Mouse (Mus musculus): Measurements from ENCODE around the gene Epor. TPM values are rescaled to one million over a fixed set of nuclear protein-coding genes. Genes with fewer than 3 reads are reported as not detected.

Epor gene
- total and polyA plus RNA-seq, 3 experiments, result 1.1 to 2.5 (median 1.4) TPM

DNA sequence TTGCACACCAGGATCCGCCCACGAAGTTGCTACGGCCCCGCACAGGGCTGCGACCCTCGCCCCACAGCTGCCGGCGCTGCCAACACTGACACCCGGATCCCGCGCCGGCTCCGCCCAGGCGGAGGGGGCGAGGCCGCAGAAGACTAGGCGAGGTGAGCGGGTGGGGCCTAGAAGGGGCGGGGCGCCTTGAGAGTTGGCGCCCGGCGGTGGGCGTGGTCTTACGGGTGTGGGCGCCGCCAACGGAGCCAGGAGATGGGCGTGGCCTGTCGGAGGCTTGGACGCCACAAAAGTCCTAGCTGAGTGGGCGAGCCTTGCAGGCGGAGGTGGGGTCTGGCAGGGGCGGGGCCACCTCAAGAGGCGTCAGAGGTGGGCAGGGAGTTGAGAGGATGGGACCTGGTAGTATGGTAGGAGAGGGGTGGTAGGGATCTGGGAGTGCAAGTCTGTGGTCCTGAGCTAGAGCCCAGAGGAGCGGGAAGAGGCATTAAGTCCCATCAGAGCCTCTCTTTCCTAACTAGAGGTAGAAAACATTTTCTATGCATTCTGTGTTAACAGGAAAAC is 45.2 kb downstream of the Epor start, which contains the start of gene Rab3d:
Gene Rab3d (minus strand): TSS at position 158 of the 558 bp plus-strand sequence.
- H3K27ac ChIP-seq, result peak within 1 kb of the TSS; percentile 83
- H3K36me3 ChIP-seq (ENCODE audit: control insufficient read depth, insufficient read depth, low read length), result no peaks in the 10 kb centered on the region; the same call in 1 of the 2 replicates
- H3K4me3 ChIP-seq, result peak within 1 kb of the TSS; percentile 70
- peaks cover 4% of the 10 kb centered on the region for H3K4me1 ChIP-seq (ENCODE audit: control insufficient read depth, insufficient read depth, low read length)
- peak; percentile 95 to 97 for DNase-seq
- intact Hi-C loops (cut with DNase I), result no loop called here
- TF ChIP-seq EP300 (IDR thresholded peaks at IDR 0.05; ENCODE audit: insufficient read depth, low read depth, low read length) (no peak), CTCF (IDR thresholded peaks at IDR 0.05) (no peak), POLR2A (IDR thresholded peaks at IDR 0.05; ENCODE audit: insufficient read depth, low read depth, low read length) (peak; percentile 48; the same call in 1 of the 2 replicates)
- H3K79me2 ChIP-seq (replicated peaks; ENCODE audit: control insufficient read depth, insufficient read depth, low read length), result no peaks in the 10 kb centered on the region
- WGBS, result under 1% methylated on average over 36 of the region's 36 CpGs
- no peaks in the 10 kb centered on the region for H3K27me3 ChIP-seq (ENCODE audit: control insufficient read depth, insufficient read depth, low read length)
- peak within 1 kb of the TSS; percentile 83 for H3K9ac ChIP-seq (ENCODE audit: low read depth, low read length)

- Histone ChIP-seq H3K36me3 (ENCODE audit: control insufficient read depth, insufficient read depth, low read length) (no peaks in the 10 kb centered on the region), H3K9ac (ENCODE audit: low read depth, low read length) (peak overlapping the region; percentile 83), H3K4me1 (ENCODE audit: control insufficient read depth, insufficient read depth, low read length) (no peaks in the 10 kb centered on the region), H3K4me3 (peak overlapping the region; percentile 70), H3K79me2 (replicated peaks; ENCODE audit: control insufficient read depth, insufficient read depth, low read length) (no peaks in the 10 kb centered on the region), H3K27me3 (ENCODE audit: control insufficient read depth, insufficient read depth, low read length) (no peaks in the 10 kb centered on the region), H3K27ac (peak overlapping the region; percentile 83)
- peak in 1 of 2 experiments; percentile 66 for DNase-seq
- no peak for TF ChIP-seq POLR2A (IDR thresholded peaks at IDR 0.05; ENCODE audit: insufficient read depth, low read depth, low read length)
- intact Hi-C loops (cut with DNase I), result no loop called here
- 3% methylated on average over 35 of the region's 35 CpGs for WGBS
Observed at GRCm38 (mm10) chr9:21917493-21918034, 45.7 kb downstream of the Epor start.

- no peaks in the 10 kb centered on the region for H3K27me3 ChIP-seq (ENCODE audit: control insufficient read depth, insufficient read depth, low read length)
- no peaks in the 10 kb centered on the region for H3K4me1 ChIP-seq (ENCODE audit: control insufficient read depth, insufficient read depth, low read length)
- intact Hi-C loops (cut with DNase I), result no loop called here
- DNase-seq, result no peak
- peak overlapping the region; percentile 70 for H3K4me3 ChIP-seq
- no peaks in the 10 kb centered on the region for H3K79me2 ChIP-seq (replicated peaks; ENCODE audit: control insufficient read depth, insufficient read depth, low read length)
- H3K36me3 ChIP-seq (ENCODE audit: control insufficient read depth, insufficient read depth, low read length), result no peaks in the 10 kb centered on the region
- no peak overlapping the region; the same call in 1 of the 2 replicates for H3K27ac ChIP-seq
- no peak overlapping the region for H3K9ac ChIP-seq (ENCODE audit: low read depth, low read length)
- TF ChIP-seq CTCF (IDR thresholded peaks at IDR 0.05), result no peak
- TF ChIP-seq EP300 (IDR thresholded peaks at IDR 0.05; ENCODE audit: insufficient read depth, low read depth, low read length), result no peak
- no peak for TF ChIP-seq POLR2A (IDR thresholded peaks at IDR 0.05; ENCODE audit: insufficient read depth, low read depth, low read length)
- 82% methylated on average over 3 of the region's 3 CpGs for WGBS
Observed at GRCm38 (mm10) chr9:21916851-21917492, 46.3 kb downstream of the Epor start.

DNA sequence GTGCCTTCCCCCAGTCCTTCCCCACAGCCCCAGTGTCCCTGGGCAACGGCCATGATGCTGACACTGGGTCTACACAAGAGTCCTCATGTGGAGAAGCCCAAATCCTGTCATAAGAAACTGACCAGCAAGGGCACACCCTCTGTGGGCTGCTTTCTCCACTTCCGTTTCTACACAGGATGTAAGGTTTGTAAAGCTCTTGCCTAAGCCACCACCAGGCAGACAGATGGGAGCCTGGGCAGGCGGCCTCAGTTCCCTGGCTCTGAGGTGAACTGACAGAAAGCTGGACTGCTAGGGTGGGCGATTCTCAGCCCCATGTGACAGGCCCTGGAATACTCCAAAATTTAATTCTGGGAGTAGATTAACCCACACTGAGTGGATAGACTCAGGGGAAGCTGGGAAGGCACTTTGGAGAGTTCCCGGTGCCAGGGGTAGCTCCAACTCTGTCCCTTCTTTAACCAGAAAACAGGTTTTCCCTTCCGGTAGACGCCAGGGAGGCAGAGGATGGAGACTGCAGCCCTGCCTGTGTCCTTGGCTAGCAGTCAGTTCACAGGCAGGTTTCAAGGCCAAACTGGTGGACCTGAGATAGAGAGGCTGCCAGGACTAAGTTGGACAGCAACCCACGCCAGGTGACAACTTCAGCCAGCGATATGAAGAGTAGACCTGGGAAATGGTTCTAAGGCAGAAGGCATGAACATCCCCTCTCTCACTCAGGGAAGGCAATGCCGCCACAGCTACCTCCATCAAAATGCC is 53.7 kb downstream of the Epor start:
- no peak overlapping the region for H3K9ac ChIP-seq (ENCODE audit: low read depth, low read length)
- H3K27me3 ChIP-seq (ENCODE audit: control insufficient read depth, insufficient read depth, low read length), result no peaks in the 10 kb centered on the region
- 68% methylated on average over 10 of the region's 10 CpGs for WGBS
- H3K4me1 ChIP-seq (ENCODE audit: control insufficient read depth, insufficient read depth, low read length), result no peaks in the 10 kb centered on the region
- H3K36me3 ChIP-seq (ENCODE audit: control insufficient read depth, insufficient read depth, low read length), result no peaks in the 10 kb centered on the region
- no peak for TF ChIP-seq CTCF (IDR thresholded peaks at IDR 0.05)
- TF ChIP-seq EP300 (IDR thresholded peaks at IDR 0.05; ENCODE audit: insufficient read depth, low read depth, low read length), result no peak
- no peak for TF ChIP-seq POLR2A (IDR thresholded peaks at IDR 0.05; ENCODE audit: insufficient read depth, low read depth, low read length)
- intact Hi-C loops (cut with DNase I), result no loop called here
- no peak for DNase-seq
- H3K4me3 ChIP-seq, result no peak overlapping the region
- no peaks in the 10 kb centered on the region for H3K79me2 ChIP-seq (replicated peaks; ENCODE audit: control insufficient read depth, insufficient read depth, low read length)
- no peak overlapping the region for H3K27ac ChIP-seq

Other genes starting within 250 kb of the Epor start
- gene Ldlr, start 240.0 kb downstream of the Epor start, total RNA-seq (2021), result 1 to 10 TPM; 3.4 to 4.2 TPM
- 7.2 and 10.2 TPM in 2 replicates for gene Ldlr, start 240.0 kb downstream of the Epor start, polyA plus RNA-seq (2012; rRNA removed)
- 1 to 10 TPM; 5.1 to 6.8 TPM for gene Spc24, start 203.2 kb downstream of the Epor start, total RNA-seq (2021)
- 6.0 and 6.2 TPM in 2 replicates for gene Spc24, start 203.2 kb downstream of the Epor start, polyA plus RNA-seq (2012; rRNA removed)
- 10 to 100 TPM; 57.3 to 62.9 TPM for gene Kank2, start 164.8 kb downstream of the Epor start, total RNA-seq (2021)
- 45.3 and 52.7 TPM in 2 replicates for gene Kank2, start 164.8 kb downstream of the Epor start, polyA plus RNA-seq (2012; rRNA removed)
- not detected for gene Angptl8, start 128.0 kb downstream of the Epor start, total RNA-seq (2021)
- gene Angptl8, start 128.0 kb downstream of the Epor start, polyA plus RNA-seq (2012; rRNA removed), result 0.41 and 2.4 TPM in 2 replicates
- gene Dock6, start 110.9 kb downstream of the Epor start, total RNA-seq (2021), result 10 to 100 TPM; 25.9 to 33.8 TPM
- gene Dock6, start 110.9 kb downstream of the Epor start, polyA plus RNA-seq (2012; rRNA removed), result 87.9 and 92.7 TPM in 2 replicates
- gene Rab3d, start 45.3 kb downstream of the Epor start, total RNA-seq (2021), result 10 to 100 TPM; 12.4 to 13.5 TPM
- gene Rab3d, start 45.3 kb downstream of the Epor start, polyA plus RNA-seq (2012; rRNA removed), result 22.8 and 27.6 TPM in 2 replicates
- 1 to 10 TPM; 3.0 to 3.4 TPM for gene Ccdc159, start 36.0 kb downstream of the Epor start, total RNA-seq (2021)
- gene Ccdc159, start 36.0 kb downstream of the Epor start, polyA plus RNA-seq (2012; rRNA removed), result 4.9 and 6.6 TPM in 2 replicates
- gene Tmem205, start 36.0 kb downstream of the Epor start, total RNA-seq (2021), result 10 to 100 TPM; 65.5 to 71.8 TPM
- 96.1 and 129 TPM in 2 replicates for gene Tmem205, start 36.0 kb downstream of the Epor start, polyA plus RNA-seq (2012; rRNA removed)
- gene Plppr2, start 26.5 kb downstream of the Epor start, total RNA-seq (2021), result 1 to 10 TPM; 2.5 to 2.6 TPM
- 5.3 and 7.5 TPM in 2 replicates for gene Plppr2, start 26.5 kb downstream of the Epor start, polyA plus RNA-seq (2012; rRNA removed)
- gene Swsap1, start 7.8 kb downstream of the Epor start, total RNA-seq (2021), result 1 to 10 TPM; 6.5 to 7.4 TPM
- gene Swsap1, start 7.8 kb downstream of the Epor start, polyA plus RNA-seq (2012; rRNA removed), result 4.6 and 6.2 TPM in 2 replicates
- 1 to 10 TPM; 4.2 to 4.8 TPM for gene Rgl3, start 25.9 kb upstream of the Epor start, total RNA-seq (2021)
- 12.7 and 13.9 TPM in 2 replicates for gene Rgl3, start 25.9 kb upstream of the Epor start, polyA plus RNA-seq (2012; rRNA removed)
- under 1 TPM in 1 of 2 experiments, not detected in 1; 0.09 TPM for gene Ccdc151, start 39.1 kb upstream of the Epor start, total RNA-seq (2021)
- gene Ccdc151, start 39.1 kb upstream of the Epor start, polyA plus RNA-seq (2012; rRNA removed), result 0.21 TPM in 1 of 2 replicates, not detected in the other
- gene Prkcsh, start 39.3 kb upstream of the Epor start, total RNA-seq (2021), result 10 to 100 TPM; 61.5 to 67.5 TPM
- 42.5 and 46.2 TPM in 2 replicates for gene Prkcsh, start 39.3 kb upstream of the Epor start, polyA plus RNA-seq (2012; rRNA removed)
- gene Elavl3, start 88.5 kb upstream of the Epor start, total RNA-seq (2021), result under 1 TPM; 0.08 to 0.09 TPM
- 0.09 and 0.10 TPM in 2 replicates for gene Elavl3, start 88.5 kb upstream of the Epor start, polyA plus RNA-seq (2012; rRNA removed)
- under 1 TPM in 1 of 2 experiments, not detected in 1; 0.52 TPM for gene Gm49318, start 107.8 kb upstream of the Epor start, total RNA-seq (2021)
- gene Gm49318, start 107.8 kb upstream of the Epor start, polyA plus RNA-seq (2012; rRNA removed), result not detected in 2 replicates
- 1 to 10 TPM; 3.8 to 4.7 TPM for gene Zfp653, start 107.9 kb upstream of the Epor start, total RNA-seq (2021)
- 8.7 and 9.5 TPM in 2 replicates for gene Zfp653, start 107.9 kb upstream of the Epor start, polyA plus RNA-seq (2012; rRNA removed)
- 100 to 1,000 TPM in 1 of 2 experiments, 10 to 100 TPM in 1; 92.5 to 106 TPM for gene Ecsit, start 121.9 kb upstream of the Epor start, total RNA-seq (2021)
- gene Ecsit, start 121.9 kb upstream of the Epor start, polyA plus RNA-seq (2012; rRNA removed), result 166 and 169 TPM in 2 replicates
- 1 to 10 TPM; 8.4 to 8.6 TPM for gene Cnn1, start 135.7 kb upstream of the Epor start, total RNA-seq (2021)
- 15.4 and 26.5 TPM in 2 replicates for gene Cnn1, start 135.7 kb upstream of the Epor start, polyA plus RNA-seq (2012; rRNA removed)
- 10 to 100 TPM; 34.6 to 42.6 TPM for gene Elof1, start 153.7 kb upstream of the Epor start, total RNA-seq (2021)
- gene Elof1, start 153.7 kb upstream of the Epor start, polyA plus RNA-seq (2012; rRNA removed), result 62.6 and 67.0 TPM in 2 replicates
- 1 to 10 TPM; 1.6 to 2.4 TPM for gene Acp5, start 172.2 kb upstream of the Epor start, total RNA-seq (2021)
- 7.7 and 20.8 TPM in 2 replicates for gene Acp5, start 172.2 kb upstream of the Epor start, polyA plus RNA-seq (2012; rRNA removed)
- 10 to 100 TPM; 42.9 to 56.5 TPM for gene Pigyl, start 193.3 kb upstream of the Epor start, total RNA-seq (2021)
- gene Pigyl, start 193.3 kb upstream of the Epor start, polyA plus RNA-seq (2012; rRNA removed), result 54.5 and 55.4 TPM in 2 replicates
- under 1 TPM; 0.09 to 0.10 TPM for gene Zfp872, start 224.6 kb upstream of the Epor start, total RNA-seq (2021)
- not detected in 2 replicates for gene Zfp872, start 224.6 kb upstream of the Epor start, polyA plus RNA-seq (2012; rRNA removed)